10 mouse cellular contexts compared by ENCODE assay signal in genomic region chr14:103785096-103785965, GRCm38 (mm10). TPM values are rescaled to one million over a fixed set of nuclear protein-coding genes. Genes with fewer than 3 reads are reported as not detected.
DNase-seq lines count a peak whose midpoint lies in the region; ATAC-seq and TF ChIP-seq lines count a peak whose summit lies in the region.
"Had no signal": no experiment of that assay in that cellular context is flagged by ENCODE, and none has a peak within 500 bp of the region (broad histone marks: within the 10 kb centered on the region; RNA-seq: fewer than 3 reads in every experiment).

No protein-coding gene starts in this region.

- intact Hi-C loops in heart, adult 2 months (cut with DNase I) = loop anchor here (2.0 to 5.0 kb wide), 3 partner anchors 27 to 67 kb away; partner anchors contain the start of gene Ednrb
- intact Hi-C loops in heart, postnatal 36 days (cut with DNase I) = loop anchor here (2.0 to 5.0 kb wide), 2 partner anchors 57 to 67 kb away; partner anchors contain the start of gene Ednrb

- H3K27me3 ChIP-seq in heart, adult 2 months (ENCODE audit: control insufficient read depth, insufficient read depth, low read length) = no peaks in the 10 kb centered on the region
- no peaks in the 10 kb centered on the region for H3K27me3 ChIP-seq in heart, embryonic 10.5 days (ENCODE audit: insufficient read depth, poor library complexity, severe bottlenecking)

- no peaks in the 10 kb centered on the region for H3K79me2 ChIP-seq in heart, adult 2 months (replicated peaks; ENCODE audit: control insufficient read depth, insufficient read depth, low read length)

- no peaks in the 10 kb centered on the region for H3K9me3 ChIP-seq in heart, embryonic 10.5 days

- H3K4me1 ChIP-seq in heart, adult 2 months (ENCODE audit: control insufficient read depth, insufficient read depth, low read length) = peaks cover 2% of the 10 kb centered on the region
- no peaks in the 10 kb centered on the region for H3K4me1 ChIP-seq in heart, embryonic 10.5 days
- no peaks in the 10 kb centered on the region; the same call in 1 of the 2 replicates for H3K4me1 ChIP-seq in bone marrow, adult 2 months (ENCODE audit: control insufficient read depth, insufficient read depth, low read length)

- no peak for TF ChIP-seq EP300 in heart, adult 2 months (IDR thresholded peaks at IDR 0.05; ENCODE audit: insufficient read depth, low read depth, low read length)

- ATAC-seq in megakaryocyte, adult 5-6 weeks (ENCODE audit: poor library complexity, severe bottlenecking) = peak; percentile 92

- peak overlapping the region; percentile 67 for H3K27ac ChIP-seq in heart, adult 2 months
- no peak overlapping the region for H3K27ac ChIP-seq in heart, embryonic 10.5 days
- H3K27ac ChIP-seq in bone marrow, adult 2 months (ENCODE audit: control insufficient read depth, insufficient read depth, low read depth, low read length, poor library complexity) = no peak overlapping the region

- no peak for TF ChIP-seq CTCF in heart, adult 2 months (IDR thresholded peaks at IDR 0.05)
- no peak for TF ChIP-seq CTCF in bone marrow, adult 2 months (IDR thresholded peaks at IDR 0.05; ENCODE audit: control insufficient read depth, insufficient read depth, low read length)

- TF ChIP-seq POLR2A in heart, adult 2 months (IDR thresholded peaks at IDR 0.05; ENCODE audit: insufficient read depth, low read depth, low read length) = peak; percentile 55; the same call in 1 of the 2 replicates
- TF ChIP-seq POLR2A in bone marrow, adult 2 months (IDR thresholded peaks at IDR 0.05; ENCODE audit: borderline replicate concordance, control insufficient read depth, low read depth, low read length) = no peak

- H3K9ac ChIP-seq in heart, adult 2 months (ENCODE audit: low read depth, low read length) = no peak overlapping the region

- DNase-seq in heart, adult 2 months = peak in 1 of 2 experiments; percentile 26
- no peak for DNase-seq in heart, embryonic 10.5 days (ENCODE audit: low spot score)
- DNase-seq in heart, postnatal 36 days = peak; percentile 9 to 19
- DNase-seq in spleen, postnatal 36 days (ENCODE audit: low spot score in 2 of 2) = no peak
- DNase-seq in adrenal gland, postnatal 25 days = no peak
- no peak for DNase-seq in spleen, adult 12 weeks (ENCODE audit: low spot score)
- DNase-seq: cerebellum, postnatal 14 days had no signal

- no peaks in the 10 kb centered on the region for H3K36me3 ChIP-seq in heart, adult 2 months (ENCODE audit: control insufficient read depth, insufficient read depth, low read length)
- H3K36me3 ChIP-seq in heart, embryonic 10.5 days = no peaks in the 10 kb centered on the region

- H3K4me3 ChIP-seq in heart, adult 2 months = peak overlapping the region; percentile 20; the same call in 1 of the 2 replicates
- no peak overlapping the region for H3K4me3 ChIP-seq in heart, embryonic 10.5 days
- peak overlapping the region; percentile 16 for H3K4me3 ChIP-seq in bone marrow, adult 2 months (replicated peaks; ENCODE audit: control insufficient read depth, low read depth, low read length)
- H3K4me3 ChIP-seq: erythroblast, embryonic 14.5 days had no signal

- WGBS in heart, adult 2 months = 29% methylated on average over 9 of the region's 9 CpGs
- whole genome bisulfite sequencing in heart, embryonic 10.5 days = 66% methylated on average over 9 of the region's 9 CpGs
- WGBS in bone marrow, adult 2 months = 16% methylated on average over 9 of the region's 9 CpGs

RNA-seq across cellular contexts. Expression of gene Ednrb, which starts 58.9 kb away (rescaled TPM):
- total RNA-seq in heart, adult 2 months (2021) = 10 to 100 TPM; 16.3 to 18.6 TPM
- polyA plus RNA-seq in heart, adult 2 months (2012; rRNA removed) = 8.0 and 9.2 TPM in 2 replicates
- 47.6 and 80.3 TPM in 2 replicates for polyA plus RNA-seq in heart, embryonic 10.5 days (2016; fragmentation: Nextera tagmentation; extraction: Ambion mirVana)
- polyA plus RNA-seq in bone marrow, adult 2 months (2011; ENCODE audit: insufficient read depth, insufficient read length, low replicate concordance, missing spikeins) = 0.72 and 0.77 TPM in 2 replicates
- 10 to 100 TPM; 14.4 to 20.5 TPM for total RNA-seq in heart, postnatal 36 days (2021)
- total RNA-seq in megakaryocyte, adult 5-6 weeks (2015) = 3.1 and 4.8 TPM in 2 replicates
- 2.8 and 4.1 TPM in 2 replicates for total RNA-seq in megakaryocyte, adult 5-6 weeks (2017)
- total RNA-seq in adrenal gland, postnatal 25 days (2021) = 38.2 and 38.7 TPM in 2 replicates

Comparison
In these comparisons a context has a peak if more than half of its experiments do, and no peak if none do; other contexts are left out.
1. DNase-seq: peak in heart, postnatal 36 days (2 of 2); none in heart, embryonic 10.5 days (single experiment), spleen, postnatal 36 days (0 of 2), adrenal gland, postnatal 25 days (single experiment) and spleen, adult 12 weeks (single experiment).